In genomic region chr2:152240580-152240979, GRCm38 (mm10) we compare ENCODE assay signal across 23 mouse cellular contexts.
"Had no signal": no experiment of that assay in that cellular context is flagged by ENCODE, and none has a peak within 500 bp of the region (broad histone marks: within the 10 kb centered on the region; RNA-seq: fewer than 3 reads in every experiment).

No protein-coding gene starts in this region.

- H3K4me2 ChIP-seq: kidney, embryonic 15.5 days; limb, embryonic 12.5 days; limb, embryonic 15.5 days; liver, embryonic 11.5 days; midbrain, embryonic 11.5 days; neural tube, embryonic 12.5 days; neural tube, embryonic 15.5 days had no signal

- DNase-seq: kidney, adult 18-20 months; kidney, postnatal 10 days; kidney, postnatal 36 days; left cerebral cortex, postnatal 4 days; lung, adult 2 months; lung, postnatal 10 days; lung, postnatal 4 days; midbrain, embryonic 14.5 days; right cerebral cortex, adult 18-20 months; right cerebral cortex, postnatal 14 days; right cerebral cortex, postnatal 4 days; thymus, adult 2 months; thymus, postnatal 14 days; thymus, postnatal 4 days had no signal

- H3K27me3 ChIP-seq: kidney, embryonic 15.5 days; limb, embryonic 12.5 days; limb, embryonic 15.5 days; neural tube, embryonic 12.5 days; neural tube, embryonic 15.5 days had no signal

- H3K4me3 ChIP-seq: kidney, embryonic 15.5 days; limb, embryonic 12.5 days; limb, embryonic 15.5 days; neural tube, embryonic 12.5 days; neural tube, embryonic 15.5 days had no signal

- H3K4me1 ChIP-seq: limb, embryonic 12.5 days; limb, embryonic 15.5 days; neural tube, embryonic 12.5 days; neural tube, embryonic 15.5 days had no signal

- H3K9me3 ChIP-seq: kidney, embryonic 15.5 days; limb, embryonic 12.5 days; limb, embryonic 15.5 days; neural tube, embryonic 12.5 days; neural tube, embryonic 15.5 days had no signal

- H3K27ac ChIP-seq: kidney, embryonic 15.5 days; limb, embryonic 12.5 days; limb, embryonic 15.5 days; liver, embryonic 14.5 days; neural tube, embryonic 12.5 days; neural tube, embryonic 15.5 days; stomach, postnatal 0 days had no signal

- H3K9ac ChIP-seq: kidney, embryonic 15.5 days; limb, embryonic 12.5 days; limb, embryonic 15.5 days; liver, embryonic 14.5 days; neural tube, embryonic 12.5 days; neural tube, embryonic 15.5 days had no signal
